Mouse (Mus musculus): ENCODE results near the gene Gdpd1. TPM values are rescaled to one million over a fixed set of nuclear protein-coding genes. Genes with fewer than 3 reads are reported as not detected.

Gdpd1 gene
- polyA plus RNA-seq, 1 experiment from 2014 or later = 26.8 TPM

GRCm38 (mm10) chr11:87002078-87002829 lies 71.6 kb downstream of the Gdpd1 start:
- H3K4me1 ChIP-seq = peaks cover under 1% of the 10 kb centered on the region; the same call in 1 of the 2 replicates
- H3K9me3 ChIP-seq (replicated peaks) = no peaks in the 10 kb centered on the region
- no peaks in the 10 kb centered on the region for H3K36me3 ChIP-seq
- no peak overlapping the region for H3K4me2 ChIP-seq (replicated peaks)
- no peak for ATAC-seq (ENCODE audit: insufficient number of reproducible peaks, low FRiP score, low TSS enrichment, low read depth)
- 62% methylated on average over 10 of the region's 10 CpGs for WGBS
- H3K27ac ChIP-seq (replicated peaks) = no peak overlapping the region
- no peak overlapping the region for H3K4me3 ChIP-seq (replicated peaks)
- H3K9ac ChIP-seq = no peak overlapping the region
- H3K27me3 ChIP-seq = no peaks in the 10 kb centered on the region

GRCm38 (mm10) chr11:87001217-87001616 lies 72.6 kb downstream of the Gdpd1 start:
- Histone ChIP-seq H3K4me3 (replicated peaks) (no peak overlapping the region), H3K4me2 (replicated peaks) (no peak overlapping the region), H3K27me3 (no peaks in the 10 kb centered on the region), H3K4me1 (no peaks in the 10 kb centered on the region), H3K36me3 (no peaks in the 10 kb centered on the region), H3K27ac (replicated peaks) (no peak overlapping the region), H3K9ac (no peak overlapping the region), H3K9me3 (replicated peaks) (no peaks in the 10 kb centered on the region)
- no peak for ATAC-seq (ENCODE audit: insufficient number of reproducible peaks, low FRiP score, low TSS enrichment, low read depth)
- WGBS = 79% methylated on average over 8 of the region's 8 CpGs

GRCm38 (mm10) chr11:86996266-86996665 lies 77.6 kb downstream of the Gdpd1 start:
- Histone ChIP-seq H3K27ac (replicated peaks) (no peak overlapping the region), H3K27me3 (no peaks in the 10 kb centered on the region), H3K4me1 (peaks cover 22% of the 10 kb centered on the region), H3K4me2 (replicated peaks) (no peak overlapping the region), H3K9ac (no peak overlapping the region), H3K36me3 (no peaks in the 10 kb centered on the region), H3K9me3 (replicated peaks) (no peaks in the 10 kb centered on the region), H3K4me3 (replicated peaks) (no peak overlapping the region)
- no peak for ATAC-seq (ENCODE audit: insufficient number of reproducible peaks, low FRiP score, low TSS enrichment, low read depth)
- WGBS = 53% methylated on average over 2 of the region's 2 CpGs

- Histone ChIP-seq H3K36me3 (no peaks in the 10 kb centered on the region), H3K9me3 (replicated peaks) (no peaks in the 10 kb centered on the region), H3K9ac (no peak overlapping the region), H3K4me2 (replicated peaks) (no peak overlapping the region), H3K27me3 (no peaks in the 10 kb centered on the region), H3K27ac (replicated peaks) (no peak overlapping the region), H3K4me1 (peaks cover 24% of the 10 kb centered on the region), H3K4me3 (replicated peaks) (no peak overlapping the region)
- WGBS = 38% methylated on average over 6 of the region's 6 CpGs
- no peak for ATAC-seq (ENCODE audit: insufficient number of reproducible peaks, low FRiP score, low TSS enrichment, low read depth)
These were observed 78.1 kb downstream of the Gdpd1 start for GRCm38 (mm10) chr11:86995625-86996221.

- H3K9me3 ChIP-seq (replicated peaks) = no peaks in the 10 kb centered on the region
- H3K4me1 ChIP-seq = peaks cover 30% of the 10 kb centered on the region
- H3K4me3 ChIP-seq (replicated peaks) = no peak overlapping the region
- no peaks in the 10 kb centered on the region for H3K36me3 ChIP-seq
- no peak overlapping the region for H3K4me2 ChIP-seq (replicated peaks)
- no peaks in the 10 kb centered on the region for H3K27me3 ChIP-seq
- no peak overlapping the region for H3K9ac ChIP-seq
- WGBS = 32% methylated on average over 10 of the region's 10 CpGs
- H3K27ac ChIP-seq (replicated peaks) = no peak overlapping the region
- no peak for ATAC-seq (ENCODE audit: insufficient number of reproducible peaks, low FRiP score, low TSS enrichment, low read depth)
These were observed 78.9 kb downstream of the Gdpd1 start for GRCm38 (mm10) chr11:86994791-86995624.

GRCm38 (mm10) chr11:86994330-86994729 lies 79.5 kb downstream of the Gdpd1 start:
- Histone ChIP-seq H3K27ac (replicated peaks) (peak overlapping the region; percentile 63; the same call in 1 of the 2 replicates), H3K9ac (no peak overlapping the region)
- no peak for ATAC-seq (ENCODE audit: insufficient number of reproducible peaks, low FRiP score, low TSS enrichment, low read depth)

GRCm38 (mm10) chr11:86993041-86994037 lies 80.5 kb downstream of the Gdpd1 start, which contains the start of gene Ypel2:
TSS of gene Ypel2 (minus strand) at chr11:86993707.
- Histone ChIP-seq H3K9me3 (replicated peaks) (no peaks in the 10 kb centered on the region), H3K27me3 (no peaks in the 10 kb centered on the region), H3K9ac (peak within 1 kb of the TSS; percentile 75), H3K36me3 (no peaks in the 10 kb centered on the region), H3K4me1 (peaks cover 33% of the 10 kb centered on the region), H3K4me2 (replicated peaks) (peak within 1 kb of the TSS; percentile 82), H3K27ac (replicated peaks) (peak within 1 kb of the TSS; percentile 94), H3K4me3 (replicated peaks) (peak within 1 kb of the TSS; percentile 99)
- ATAC-seq (ENCODE audit: insufficient number of reproducible peaks, low FRiP score, low TSS enrichment, low read depth) = peak; percentile 100
- WGBS = under 1% methylated on average over 96 of the region's 96 CpGs

More at GRCm38 (mm10) chr11:86994330-86994729, 79.5 kb downstream of the Gdpd1 start:
- Histone ChIP-seq H3K27me3 (no peaks in the 10 kb centered on the region), H3K36me3 (no peaks in the 10 kb centered on the region), H3K4me3 (replicated peaks) (peak overlapping the region; percentile 99), H3K9me3 (replicated peaks) (no peaks in the 10 kb centered on the region), H3K4me1 (peaks cover 33% of the 10 kb centered on the region), H3K4me2 (replicated peaks) (peak overlapping the region; percentile 82)
- WGBS = 16% methylated on average over 6 of the region's 6 CpGs

- Histone ChIP-seq H3K4me2 (replicated peaks) (peak overlapping the region; percentile 82), H3K9me3 (replicated peaks) (no peaks in the 10 kb centered on the region), H3K27ac (replicated peaks) (peak overlapping the region; percentile 94), H3K4me3 (replicated peaks) (peak overlapping the region; percentile 99), H3K4me1 (peaks cover 33% of the 10 kb centered on the region), H3K27me3 (no peaks in the 10 kb centered on the region), H3K36me3 (no peaks in the 10 kb centered on the region), H3K9ac (peak overlapping the region; percentile 75)
- ATAC-seq (ENCODE audit: insufficient number of reproducible peaks, low FRiP score, low TSS enrichment, low read depth) = no peak
- WGBS = 3% methylated on average over 13 of the region's 13 CpGs
These were observed 81.3 kb downstream of the Gdpd1 start for GRCm38 (mm10) chr11:86992461-86992988.

- Histone ChIP-seq H3K27me3 (no peaks in the 10 kb centered on the region), H3K9me3 (replicated peaks) (no peaks in the 10 kb centered on the region), H3K36me3 (no peaks in the 10 kb centered on the region), H3K4me3 (replicated peaks) (no peak overlapping the region), H3K4me1 (peaks cover 33% of the 10 kb centered on the region), H3K27ac (replicated peaks) (no peak overlapping the region), H3K9ac (no peak overlapping the region), H3K4me2 (replicated peaks) (0 out of 2 replicates have a peak overlapping the region, but pooled peaks have one; percentile 82)
- no peak for ATAC-seq (ENCODE audit: insufficient number of reproducible peaks, low FRiP score, low TSS enrichment, low read depth)
- WGBS = 83% methylated on average over 4 of the region's 4 CpGs
These were observed 82.6 kb downstream of the Gdpd1 start for GRCm38 (mm10) chr11:86991241-86991640.

GRCm38 (mm10) chr11:86990309-86990708 lies 83.6 kb downstream of the Gdpd1 start:
- no peak for ATAC-seq (ENCODE audit: insufficient number of reproducible peaks, low FRiP score, low TSS enrichment, low read depth)
- Histone ChIP-seq H3K27me3 (no peaks in the 10 kb centered on the region), H3K4me2 (replicated peaks) (no peak overlapping the region; the same call in 1 of the 2 replicates), H3K9me3 (replicated peaks) (no peaks in the 10 kb centered on the region), H3K36me3 (no peaks in the 10 kb centered on the region), H3K9ac (no peak overlapping the region), H3K4me3 (replicated peaks) (no peak overlapping the region), H3K4me1 (peaks cover 33% of the 10 kb centered on the region), H3K27ac (replicated peaks) (0 out of 2 replicates have a peak overlapping the region, but pooled peaks have one; percentile 4)
- 28% methylated on average over 3 of the region's 3 CpGs for WGBS
